Mouse (Mus musculus): ENCODE data around the gene Alg14. TPM values are rescaled to one million over a fixed set of nuclear protein-coding genes. Genes with fewer than 3 reads are reported as not detected.

The Alg14 gene
- polyA plus RNA-seq (2015; fragmentation: Nextera tagmentation; extraction: Ambion mirVana), result 38.2 and 40.0 TPM in 2 replicates

DNA sequence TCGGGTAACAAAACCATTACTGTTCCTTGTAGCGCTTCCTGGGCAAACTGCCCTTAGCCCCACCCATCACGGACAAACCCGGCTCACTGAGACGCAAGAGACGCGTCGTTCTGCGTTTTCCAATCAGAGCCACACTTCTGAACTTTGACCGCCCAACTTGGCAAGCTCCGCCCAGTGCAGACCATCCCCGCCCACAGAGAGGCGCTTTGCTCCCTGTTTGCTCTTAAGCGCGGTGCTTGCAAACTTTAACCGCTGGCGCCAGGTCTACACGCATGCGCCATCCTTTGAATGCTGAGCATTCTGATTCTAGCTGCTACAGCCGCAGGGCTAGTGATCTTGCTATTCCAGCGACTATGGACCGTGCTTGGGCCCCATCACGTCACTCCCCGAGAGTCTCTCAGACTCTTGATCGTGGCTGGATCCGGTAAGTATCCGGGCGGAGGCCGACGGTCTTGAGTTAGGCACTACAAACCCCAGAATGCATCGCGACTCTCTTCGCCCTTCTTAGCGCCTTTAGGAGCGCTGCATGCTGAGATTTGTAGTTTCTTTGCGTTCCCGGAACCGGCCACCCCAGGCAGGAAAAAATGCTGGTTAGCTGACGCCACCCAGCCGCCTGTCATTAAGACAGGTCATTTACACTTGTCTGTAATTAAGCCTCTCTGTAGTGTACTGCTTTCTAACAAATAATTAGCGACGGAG, at the start of gene Alg14:
Gene Alg14, plus strand, starts transcription at position 214 of the 699 bp plus-strand sequence.
- ATAC-seq (replicated peaks; ENCODE audit: low FRiP score, low read depth) (peak; percentile 97), DNase-seq (ENCODE audit: low spot score) (peak; percentile 99)
- peak within 1 kb of the TSS; percentile 73 for H3K4me2 ChIP-seq (ENCODE audit: low read length)
- peak within 1 kb of the TSS; percentile 67 for H3K9ac ChIP-seq (ENCODE audit: low read depth, low read length)
- H3K36me3 ChIP-seq (ENCODE audit: insufficient read depth, low read length), result no peaks in the 10 kb centered on the region
- WGBS, result under 1% methylated on average over 42 of the region's 42 CpGs
- peak; percentile 38; the same call in 1 of the 2 replicates for TF ChIP-seq CTCF (IDR thresholded peaks at IDR 0.05; ENCODE audit: low read depth)
- peak within 1 kb of the TSS; percentile 97 for H3K27ac ChIP-seq
- H3K27me3 ChIP-seq (ENCODE audit: insufficient read depth, low read length), result no peaks in the 10 kb centered on the region
- no peaks in the 10 kb centered on the region for H3K9me3 ChIP-seq (replicated peaks; ENCODE audit: low read length)
- peak within 1 kb of the TSS; percentile 70 for H3K4me3 ChIP-seq (replicated peaks; ENCODE audit: low read depth, low read length)
- H3K4me1 ChIP-seq (replicated peaks; ENCODE audit: insufficient read depth, low read length), result 0 out of 2 replicates have a peak, but pooled peaks cover 3% of the 10 kb centered on the region

DNA sequence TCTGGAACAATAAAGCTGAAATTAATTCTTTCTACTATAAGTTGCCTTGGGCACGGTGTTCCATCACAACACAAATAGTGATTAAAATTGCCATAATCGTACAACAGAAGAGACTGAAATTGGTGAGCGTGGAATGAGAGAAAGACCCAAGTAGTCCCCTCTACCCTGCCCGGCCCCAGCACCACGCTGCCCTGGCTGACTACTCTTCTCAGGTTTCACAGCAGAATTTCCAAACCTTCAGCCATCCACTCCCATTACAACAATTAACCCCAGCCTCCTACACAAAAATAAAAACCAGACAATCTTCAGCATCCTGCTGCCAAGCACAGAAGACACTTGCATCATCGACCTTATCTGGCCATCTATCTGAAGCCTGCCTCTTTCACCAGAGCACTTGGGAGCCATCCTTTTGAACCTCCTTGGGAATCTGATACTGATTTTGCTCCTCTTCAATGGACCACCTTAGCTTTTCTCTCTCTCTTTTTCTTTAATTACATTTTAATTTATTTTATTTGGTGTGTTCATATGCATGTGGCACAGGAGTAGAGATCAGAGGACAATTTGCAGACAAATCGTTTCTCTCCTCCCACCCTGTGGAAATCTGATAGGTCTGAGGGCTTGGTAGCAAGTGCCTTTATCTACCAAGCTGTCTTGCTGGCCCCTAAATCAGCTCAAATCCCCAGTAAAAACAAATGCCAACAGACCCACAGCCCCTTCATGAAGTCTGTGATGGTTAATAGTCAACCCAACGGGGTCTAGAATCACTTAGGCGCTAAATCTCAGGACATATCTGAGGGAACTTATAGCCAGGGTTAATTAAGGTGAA, 49.2 kb upstream of the Alg14 start:
- no peak for ATAC-seq (replicated peaks; ENCODE audit: low FRiP score, low read depth)
- no peaks in the 10 kb centered on the region for H3K4me1 ChIP-seq (replicated peaks; ENCODE audit: insufficient read depth, low read length)
- no peaks in the 10 kb centered on the region for H3K27me3 ChIP-seq (ENCODE audit: insufficient read depth, low read length)
- no peak for TF ChIP-seq CTCF (IDR thresholded peaks at IDR 0.05; ENCODE audit: low read depth)
- no peaks in the 10 kb centered on the region for H3K9me3 ChIP-seq (replicated peaks; ENCODE audit: low read length)
- 32% methylated on average over 9 of the region's 9 CpGs for WGBS
- H3K27ac ChIP-seq, result no peak overlapping the region
- peak; percentile 35 for DNase-seq (ENCODE audit: low spot score)
- H3K9ac ChIP-seq (ENCODE audit: low read depth, low read length), result no peak overlapping the region
- no peak overlapping the region for H3K4me2 ChIP-seq (ENCODE audit: low read length)
- H3K4me3 ChIP-seq (replicated peaks; ENCODE audit: low read depth, low read length), result no peak overlapping the region
- no peaks in the 10 kb centered on the region for H3K36me3 ChIP-seq (ENCODE audit: insufficient read depth, low read length)

DNA sequence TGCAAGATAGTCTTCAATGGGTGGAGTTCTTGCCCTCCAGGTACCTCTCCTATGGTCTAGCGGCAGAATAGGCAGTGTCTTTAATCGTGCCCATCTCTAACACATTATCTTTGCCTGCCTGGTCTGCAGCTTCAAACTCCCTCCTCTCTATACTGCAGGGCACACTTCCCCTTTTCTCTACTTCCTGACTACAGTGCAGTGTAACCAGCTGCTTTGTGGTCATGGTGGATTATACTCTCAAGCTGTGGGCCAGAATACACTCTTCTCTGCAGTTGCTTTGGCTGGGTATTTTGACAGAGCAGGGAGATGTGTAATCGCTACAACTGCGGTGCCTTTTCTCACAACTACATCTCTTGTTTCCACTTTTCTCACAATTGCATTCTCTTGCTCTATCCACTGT, 48.6 kb upstream of the Alg14 start:
- DNase-seq (ENCODE audit: low spot score) (no peak), ATAC-seq (replicated peaks; ENCODE audit: low FRiP score, low read depth) (no peak)
- H3K4me1 ChIP-seq (replicated peaks; ENCODE audit: insufficient read depth, low read length), result no peaks in the 10 kb centered on the region
- no peaks in the 10 kb centered on the region for H3K9me3 ChIP-seq (replicated peaks; ENCODE audit: low read length)
- H3K36me3 ChIP-seq (ENCODE audit: insufficient read depth, low read length), result no peaks in the 10 kb centered on the region
- no peak for TF ChIP-seq CTCF (IDR thresholded peaks at IDR 0.05; ENCODE audit: low read depth)
- H3K27ac ChIP-seq, result no peak overlapping the region
- no peak overlapping the region for H3K4me2 ChIP-seq (ENCODE audit: low read length)
- no peaks in the 10 kb centered on the region for H3K27me3 ChIP-seq (ENCODE audit: insufficient read depth, low read length)
- WGBS, result 70% methylated on average over 4 of the region's 4 CpGs
- H3K9ac ChIP-seq (ENCODE audit: low read depth, low read length), result no peak overlapping the region
- H3K4me3 ChIP-seq (replicated peaks; ENCODE audit: low read depth, low read length), result no peak overlapping the region

DNA sequence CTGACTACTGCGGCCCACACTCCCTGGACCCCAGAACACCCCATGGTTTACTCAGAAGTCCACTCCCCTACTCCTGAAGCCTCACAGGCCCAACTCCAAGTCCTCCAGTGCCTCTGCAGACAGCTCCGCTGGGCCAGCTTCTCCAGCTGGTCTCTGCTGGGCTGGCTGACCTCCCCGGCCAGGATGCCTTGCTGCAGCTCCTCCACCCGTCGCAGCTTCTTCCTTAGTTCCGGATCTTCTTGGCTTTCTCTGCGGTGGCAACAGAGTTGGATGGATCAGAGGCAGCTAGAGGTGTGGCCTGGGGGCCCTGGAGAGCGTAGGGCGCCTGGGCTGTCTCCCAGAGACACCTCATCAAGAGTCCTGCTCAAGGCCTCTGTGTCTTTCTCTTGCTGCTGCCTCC, 41.5 kb upstream of the Alg14 start:
- Histone ChIP-seq H3K27ac (no peak overlapping the region), H3K9me3 (replicated peaks; ENCODE audit: low read length) (no peaks in the 10 kb centered on the region), H3K27me3 (ENCODE audit: insufficient read depth, low read length) (no peaks in the 10 kb centered on the region), H3K4me1 (replicated peaks; ENCODE audit: insufficient read depth, low read length) (no peaks in the 10 kb centered on the region), H3K36me3 (ENCODE audit: insufficient read depth, low read length) (no peaks in the 10 kb centered on the region), H3K9ac (ENCODE audit: low read depth, low read length) (no peak overlapping the region), H3K4me2 (ENCODE audit: low read length) (no peak overlapping the region), H3K4me3 (replicated peaks; ENCODE audit: low read depth, low read length) (no peak overlapping the region)
- TF ChIP-seq CTCF (IDR thresholded peaks at IDR 0.05; ENCODE audit: low read depth), result no peak
- no peak for ATAC-seq (replicated peaks; ENCODE audit: low FRiP score, low read depth)
- DNase-seq (ENCODE audit: low spot score), result no peak
- 84% methylated on average over 9 of the region's 9 CpGs for WGBS

DNA sequence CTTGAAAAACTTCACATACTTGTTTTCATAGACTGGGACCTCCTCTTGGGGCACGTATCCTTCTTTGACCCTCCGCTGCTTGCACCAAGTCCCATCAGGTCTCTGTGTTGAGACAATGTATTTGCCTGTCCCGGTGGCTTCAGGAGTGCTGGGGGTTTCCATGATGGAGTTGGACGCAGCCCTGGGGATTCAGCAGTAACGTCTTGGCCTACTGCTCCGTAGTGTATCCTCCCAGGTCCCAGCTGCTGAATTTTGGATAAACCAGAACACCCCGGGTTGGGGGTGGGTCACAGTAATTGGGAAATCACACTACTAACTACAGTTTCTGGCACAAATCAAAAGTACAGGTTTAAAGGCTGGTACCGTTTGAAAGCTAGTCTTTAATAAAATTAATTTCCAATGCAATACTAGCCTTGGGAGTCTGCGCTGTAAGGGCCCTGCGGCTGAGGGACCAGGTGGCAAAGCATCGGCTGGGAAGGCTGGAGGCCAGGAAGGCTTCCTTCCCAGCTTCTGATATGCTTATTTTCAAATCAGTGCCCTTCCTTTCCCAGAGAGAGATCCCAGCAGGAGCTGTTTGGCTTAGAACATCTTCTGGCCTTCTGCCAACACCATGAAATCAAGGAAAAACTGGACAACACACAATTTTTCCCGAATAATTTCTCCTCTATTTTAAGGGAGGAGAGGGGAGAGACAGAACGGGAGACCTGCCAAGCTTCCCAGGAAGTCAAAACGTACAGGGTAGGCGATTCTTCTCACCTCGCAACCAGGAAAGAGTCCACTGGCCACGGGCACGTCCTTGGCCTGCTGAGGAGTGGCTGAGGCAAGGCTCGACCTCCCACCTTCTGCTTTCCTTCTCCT, 40.8 kb upstream of the Alg14 start:
- no peak overlapping the region for H3K4me3 ChIP-seq (replicated peaks; ENCODE audit: low read depth, low read length)
- H3K27me3 ChIP-seq (ENCODE audit: insufficient read depth, low read length), result no peaks in the 10 kb centered on the region
- no peaks in the 10 kb centered on the region for H3K36me3 ChIP-seq (ENCODE audit: insufficient read depth, low read length)
- H3K4me2 ChIP-seq (ENCODE audit: low read length), result no peak overlapping the region
- no peaks in the 10 kb centered on the region for H3K9me3 ChIP-seq (replicated peaks; ENCODE audit: low read length)
- H3K4me1 ChIP-seq (replicated peaks; ENCODE audit: insufficient read depth, low read length), result no peaks in the 10 kb centered on the region
- no peak overlapping the region for H3K27ac ChIP-seq
- no peak for DNase-seq (ENCODE audit: low spot score)
- WGBS, result 69% methylated on average over 19 of the region's 19 CpGs
- TF ChIP-seq CTCF (IDR thresholded peaks at IDR 0.05; ENCODE audit: low read depth), result no peak
- H3K9ac ChIP-seq (ENCODE audit: low read depth, low read length), result no peak overlapping the region
- ATAC-seq (replicated peaks; ENCODE audit: low FRiP score, low read depth), result no peak

DNA sequence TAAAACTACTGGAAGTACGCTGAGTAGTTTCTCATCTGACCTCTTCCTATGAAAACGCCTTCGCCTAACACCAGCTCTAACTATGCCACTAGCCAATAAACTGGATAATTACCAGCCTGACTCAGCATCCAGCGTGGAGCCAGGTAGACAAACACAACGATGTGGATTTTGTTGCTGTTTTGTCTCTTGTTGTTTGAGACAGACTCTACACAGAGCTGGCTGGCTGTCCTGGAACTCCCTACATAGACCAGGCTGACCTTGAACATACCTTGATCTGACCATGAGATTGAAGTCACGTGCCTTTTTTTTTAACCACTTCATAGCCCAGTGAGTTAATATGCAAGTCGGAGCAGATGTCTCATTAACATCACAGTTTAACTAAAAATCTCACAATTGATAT, 36.1 kb upstream of the Alg14 start:
- no peaks in the 10 kb centered on the region for H3K36me3 ChIP-seq (ENCODE audit: insufficient read depth, low read length)
- ATAC-seq (replicated peaks; ENCODE audit: low FRiP score, low read depth) (no peak), DNase-seq (ENCODE audit: low spot score) (no peak)
- 0 out of 2 replicates have a peak, but pooled peaks cover 4% of the 10 kb centered on the region for H3K27me3 ChIP-seq (ENCODE audit: insufficient read depth, low read length)
- H3K4me1 ChIP-seq (replicated peaks; ENCODE audit: insufficient read depth, low read length), result no peaks in the 10 kb centered on the region
- H3K9me3 ChIP-seq (replicated peaks; ENCODE audit: low read length), result no peaks in the 10 kb centered on the region
- TF ChIP-seq CTCF (IDR thresholded peaks at IDR 0.05; ENCODE audit: low read depth), result no peak
- H3K27ac ChIP-seq, result no peak overlapping the region
- no peak overlapping the region for H3K4me3 ChIP-seq (replicated peaks; ENCODE audit: low read depth, low read length)
- H3K4me2 ChIP-seq (ENCODE audit: low read length), result no peak overlapping the region
- no peak overlapping the region for H3K9ac ChIP-seq (ENCODE audit: low read depth, low read length)
- WGBS, result 86% methylated on average over 7 of the region's 7 CpGs
